In genomic region chr2:169615998-169616397, GRCm38 (mm10) we compare ENCODE assay signal across 31 mouse cellular contexts. TPM values are rescaled to one million over a fixed set of nuclear protein-coding genes. Genes with fewer than 3 reads are reported as not detected.
DNase-seq lines count a peak whose midpoint lies in the region; ATAC-seq and TF ChIP-seq lines count a peak whose summit lies in the region.
"Had no signal": no experiment of that assay in that cellular context is flagged by ENCODE, and none has a peak within 500 bp of the region (broad histone marks: within the 10 kb centered on the region; RNA-seq: fewer than 3 reads in every experiment).

No protein-coding gene starts in this region.

- DNase-seq in ES-CJ7 (ENCODE audit: low read depth, low spot score) = peak; percentile 53
- DNase-seq in R1 (ENCODE audit: low read depth, low spot score) = peak; percentile 23
- peak; percentile 63 for DNase-seq in ZHBTc4 (ENCODE audit: low read depth, low spot score)
- DNase-seq in limb, embryonic 10.5 days (ENCODE audit: low spot score) = no peak
- no peak for DNase-seq in liver, postnatal 0 days
- no peak for DNase-seq in left cerebral cortex, adult 8-10 months (ENCODE audit: low spot score in 2 of 2)
- no peak for DNase-seq in lung, postnatal 14 days
- DNase-seq: adrenal gland, adult 2 months; adrenal gland, adult 8-10 months; adrenal gland, postnatal 10 days; adrenal gland, postnatal 14 days; adrenal gland, postnatal 25 days; adrenal gland, postnatal 36 days; B cell, adult 2 months; cerebellum, adult 11 months; cerebellum, adult 11-12 months; cerebellum, adult 18-20 months; cerebellum, adult 2 months; cerebellum, adult 8-10 months had no signal

- no peaks in the 10 kb centered on the region for H3K36me3 ChIP-seq in limb, embryonic 10.5 days
- no peaks in the 10 kb centered on the region for H3K36me3 ChIP-seq in liver, postnatal 0 days (replicated peaks; ENCODE audit: insufficient read depth, low read length)
- H3K36me3 ChIP-seq in hindbrain, embryonic 13.5 days = no peaks in the 10 kb centered on the region
- H3K36me3 ChIP-seq: G1E had no signal

- whole genome bisulfite sequencing in limb, embryonic 10.5 days = 69% methylated on average over 6 of the region's 6 CpGs
- 74% methylated on average over 6 of the region's 6 CpGs for WGBS in liver, postnatal 0 days (ENCODE audit: insufficient replicate concordance)
- WGBS in hindbrain, embryonic 13.5 days = 87% methylated on average over 6 of the region's 6 CpGs

- H3K4me1 ChIP-seq in limb, embryonic 10.5 days = peaks cover 39% of the 10 kb centered on the region
- H3K4me1 ChIP-seq in liver, postnatal 0 days (ENCODE audit: insufficient read depth) = no peaks in the 10 kb centered on the region
- H3K4me1 ChIP-seq in hindbrain, embryonic 13.5 days (replicated peaks) = peaks cover 13% of the 10 kb centered on the region

- H3K4me2 ChIP-seq in liver, postnatal 0 days (ENCODE audit: low read depth, low read length) = no peak overlapping the region
- H3K4me2 ChIP-seq in hindbrain, embryonic 13.5 days = no peak overlapping the region

- H3K27me3 ChIP-seq in limb, embryonic 10.5 days (ENCODE audit: low read depth, poor library complexity, severe bottlenecking) = no peaks in the 10 kb centered on the region
- no peaks in the 10 kb centered on the region for H3K27me3 ChIP-seq in liver, postnatal 0 days (ENCODE audit: insufficient read depth, low read length)
- 0 out of 2 replicates have a peak, but pooled peaks cover 3% of the 10 kb centered on the region for H3K27me3 ChIP-seq in hindbrain, embryonic 13.5 days
- H3K27me3 ChIP-seq: CH12.LX, Patski had no signal

- H3K9me3 ChIP-seq in limb, embryonic 10.5 days (replicated peaks) = no peaks in the 10 kb centered on the region
- H3K9me3 ChIP-seq in liver, postnatal 0 days (ENCODE audit: low read length) = no peaks in the 10 kb centered on the region
- no peaks in the 10 kb centered on the region for H3K9me3 ChIP-seq in hindbrain, embryonic 13.5 days

- H3K27ac ChIP-seq in limb, embryonic 10.5 days = 0 out of 2 replicates have a peak overlapping the region, but pooled peaks have one; percentile 11
- no peak overlapping the region for H3K27ac ChIP-seq in liver, postnatal 0 days (ENCODE audit: low read depth)
- no peak overlapping the region for H3K27ac ChIP-seq in hindbrain, embryonic 13.5 days

- H3K9ac ChIP-seq in liver, postnatal 0 days (replicated peaks) = no peak overlapping the region
- no peak overlapping the region for H3K9ac ChIP-seq in hindbrain, embryonic 13.5 days

- no peak for TF ChIP-seq CTCF in liver, postnatal 0 days (IDR thresholded peaks at IDR 0.05; ENCODE audit: low read depth)

- no peak for ATAC-seq in liver, postnatal 0 days
- ATAC-seq in hindbrain, embryonic 13.5 days (ENCODE audit: low FRiP score) = no peak
- ATAC-seq: activated CD4-positive, CD25-positive, alpha-beta regulatory T cell, adult 4 months; CD4-positive, CD25-positive, alpha-beta regulatory T cell, adult 4 months; Patski had no signal

- H3K4me3 ChIP-seq in limb, embryonic 10.5 days = no peak overlapping the region
- no peak overlapping the region for H3K4me3 ChIP-seq in liver, postnatal 0 days (ENCODE audit: low read depth, low read length)
- H3K4me3 ChIP-seq in hindbrain, embryonic 13.5 days = no peak overlapping the region

- TF ChIP-seq EP300 in liver, postnatal 0 days (IDR thresholded peaks at IDR 0.05; ENCODE audit: low read depth) = no peak

RNA-seq across cellular contexts. Expression of gene Tshz2, which starts 16.8 kb away (rescaled TPM):
- polyA plus RNA-seq in limb, embryonic 10.5 days (2016; fragmentation: Nextera tagmentation; extraction: Ambion mirVana) = 7.6 and 8.0 TPM in 2 replicates
- 1.3 and 1.5 TPM in 2 replicates for polyA plus RNA-seq in liver, postnatal 0 days (2015; fragmentation: Nextera tagmentation; extraction: Ambion mirVana)
- 10 to 100 TPM; 51.2 to 64.0 (median 56.5) TPM for total RNA-seq in left cerebral cortex, adult 8-10 months (2022)
- 43.0 and 43.6 TPM in 2 replicates for polyA plus RNA-seq in hindbrain, embryonic 13.5 days (2015; fragmentation: Nextera tagmentation; extraction: Ambion mirVana)
- total RNA-seq: CH12.LX, MEL had no signal
- polyA plus RNA-seq: C2C12, G1E had no signal

RNA-seq across cellular contexts. Expression of gene Gm11011, which starts 28.5 kb away (rescaled TPM):
- not detected in 2 replicates for polyA plus RNA-seq in limb, embryonic 10.5 days (2016; fragmentation: Nextera tagmentation; extraction: Ambion mirVana)
- not detected in 2 replicates for polyA plus RNA-seq in liver, postnatal 0 days (2015; fragmentation: Nextera tagmentation; extraction: Ambion mirVana)
- total RNA-seq in left cerebral cortex, adult 8-10 months (2022) = not detected
- polyA plus RNA-seq in hindbrain, embryonic 13.5 days (2015; fragmentation: Nextera tagmentation; extraction: Ambion mirVana) = not detected in 2 replicates
- total RNA-seq: adrenal gland, adult 18-20 months; adrenal gland, adult 2 months; adrenal gland, adult 8-10 months; adrenal gland, postnatal 10 days; adrenal gland, postnatal 14 days; adrenal gland, postnatal 25 days; adrenal gland, postnatal 36 days; adrenal gland, postnatal 4 days; CH12.LX; ES-E14; G1E; MEL had no signal
- polyA plus RNA-seq: activated CD4-positive, CD25-positive, alpha-beta regulatory T cell, adult 4 months; adrenal gland, adult 2 months; brain, embryonic 14.5 days; C2C12; CD4-positive, CD25-positive, alpha-beta regulatory T cell, adult 4 months; cerebellum, adult 2 months; G1E; Patski had no signal

Comparison
In these comparisons a context has a peak if more than half of its experiments do, and no peak if none do; other contexts are left out.
1. DNase-seq: peak in ES-CJ7 (single experiment), R1 (single experiment) and ZHBTc4 (single experiment); none in limb, embryonic 10.5 days (single experiment), liver, postnatal 0 days (single experiment), left cerebral cortex, adult 8-10 months (0 of 2) and lung, postnatal 14 days (single experiment).